9 mouse cellular contexts compared by ENCODE assay signal in genomic region chr2:59471051-59471948, GRCm38 (mm10). TPM values are rescaled to one million over a fixed set of nuclear protein-coding genes. Genes with fewer than 3 reads are reported as not detected.
A peak's percentile ranks its signal among the peaks of the same experiment; 100 is the strongest.
DNase-seq lines count a peak whose midpoint lies in the region; TF ChIP-seq lines count a peak whose summit lies in the region.
"Had no signal": no experiment of that assay in that cellular context is flagged by ENCODE, and none has a peak within 500 bp of the region (broad histone marks: within the 10 kb centered on the region; RNA-seq: fewer than 3 reads in every experiment).

No protein-coding gene starts in this region.

- TF ChIP-seq CTCF in kidney, adult 2 months (conservative IDR thresholded peaks at IDR 0.05; ENCODE audit: insufficient read depth, insufficient read length, low read depth, low read length): no peak

- no peaks in the 10 kb centered on the region for H3K36me3 ChIP-seq in kidney, adult 2 months (ENCODE audit: control insufficient read depth, insufficient read depth, low read length)
- no peaks in the 10 kb centered on the region for H3K36me3 ChIP-seq in limb, embryonic 10.5 days

- TF ChIP-seq POLR2A in kidney, adult 2 months (IDR thresholded peaks at IDR 0.05; ENCODE audit: low read depth, low read length): no peak

- intact Hi-C loops in left cerebral cortex, postnatal 25 days (cut with DNase I): no loop called here
- intact Hi-C loops in left cerebral cortex, postnatal 4 days (cut with DNase I): no loop called here

- H3K27me3 ChIP-seq in kidney, adult 2 months (replicated peaks; ENCODE audit: control insufficient read depth, insufficient read depth, low read length): no peaks in the 10 kb centered on the region
- H3K27me3 ChIP-seq in limb, embryonic 10.5 days (ENCODE audit: low read depth, poor library complexity, severe bottlenecking): no peaks in the 10 kb centered on the region

- 56% methylated on average over 15 of the region's 15 CpGs for WGBS in kidney, adult 2 months
- 72% methylated on average over 15 of the region's 15 CpGs for WGBS in limb, embryonic 10.5 days

- DNase-seq in kidney, adult 2 months: no peak
- no peak for DNase-seq in kidney, adult 18-20 months
- peak; percentile 13 for DNase-seq in NIH3T3 (ENCODE audit: low read depth)
- DNase-seq in cerebellum, postnatal 14 days: peak; percentile 43 to 49
- DNase-seq in limb, embryonic 10.5 days (ENCODE audit: low spot score): no peak
- no peak for DNase-seq in layer of hippocampus, adult 9-10 months (ENCODE audit: low spot score)
- DNase-seq in left cerebral cortex, postnatal 25 days (ENCODE audit: low spot score in 2 of 2): no peak
- DNase-seq in left cerebral cortex, postnatal 4 days: no peak

- H3K9me3 ChIP-seq in limb, embryonic 10.5 days (replicated peaks): no peaks in the 10 kb centered on the region

- no peak overlapping the region for H3K4me3 ChIP-seq in kidney, adult 2 months (ENCODE audit: insufficient read depth, low read depth, low read length)
- H3K4me3 ChIP-seq in limb, embryonic 10.5 days: no peak overlapping the region

- H3K4me1 ChIP-seq in kidney, adult 2 months (ENCODE audit: control insufficient read depth, insufficient read depth, low read length): no peaks in the 10 kb centered on the region
- peaks cover 12% of the 10 kb centered on the region for H3K4me1 ChIP-seq in limb, embryonic 10.5 days

- H3K27ac ChIP-seq in kidney, adult 2 months (ENCODE audit: insufficient read depth, low read depth, low read length): peak overlapping the region; percentile 63
- peak overlapping the region; percentile 36 for H3K27ac ChIP-seq in limb, embryonic 10.5 days

RNA-seq across cellular contexts. Expression of gene Dapl1, which starts 13.2 kb away (rescaled TPM):
- 0.20 and 1.3 TPM in 2 replicates for polyA plus RNA-seq in kidney, adult 2 months (2012; rRNA removed)
- polyA plus RNA-seq in limb, embryonic 10.5 days (2016; fragmentation: Nextera tagmentation; extraction: Ambion mirVana): 0.36 and 0.94 TPM in 2 replicates
- total RNA-seq in left cerebral cortex, postnatal 25 days (2021): 1 to 10 TPM in 1 of 2 experiments, not detected in 1; 1.7 TPM
- total RNA-seq in left cerebral cortex, postnatal 4 days (2021): under 1 TPM in 1 of 2 experiments, not detected in 1; 0.74 TPM
- polyA plus RNA-seq: neural tube, embryonic 11.5 days had no signal

Comparison
In these comparisons a context has a peak if more than half of its experiments do, and no peak if none do; other contexts are left out.
1. DNase-seq: peak in NIH3T3 (single experiment) and cerebellum, postnatal 14 days (2 of 2); none in kidney, adult 2 months (single experiment), kidney, adult 18-20 months (single experiment), limb, embryonic 10.5 days (single experiment), layer of hippocampus, adult 9-10 months (single experiment), left cerebral cortex, postnatal 25 days (0 of 2) and left cerebral cortex, postnatal 4 days (single experiment).